Mouse (Mus musculus) stomach, postnatal 0 days (tissue): ENCODE results near the gene Neil1.

Experiments
- CTCF ChIP-seq: IDR thresholded peaks from 2 replicates; pipeline ENCODE4 v1.5.1; 2016; ENCODE audit warnings: antibody characterized with exemption, low read depth, mild to moderate bottlenecking, moderate library complexity
- EP300 ChIP-seq: optimal IDR thresholded peaks from 2 replicates; pipeline ENCODE3; 2016; ENCODE audit warnings: antibody characterized with exemption

- TF ChIP-seq CTCF: no peak
- no peak for TF ChIP-seq EP300
Observed at GRCm38 (mm10) chr9:57166173-57166572, 18.1 kb upstream of the Neil1 start.
